Mouse (Mus musculus): ENCODE data around the gene Inpp5f. TPM values are rescaled to one million over a fixed set of nuclear protein-coding genes. Genes with fewer than 3 reads are reported as not detected.

The Inpp5f gene
- polyA plus RNA-seq, 1 experiment, result 14.7 TPM

- WGBS, result 80% methylated on average over 5 of the region's 5 CpGs
- Histone ChIP-seq H3K4me1 (ENCODE audit: control insufficient read depth, insufficient read depth, low read length) (peaks cover 4% of the 10 kb centered on the region; the same call in 1 of the 2 replicates), H3K4me3 (replicated peaks; ENCODE audit: control insufficient read depth, low read depth, low read length) (no peak overlapping the region), H3K27ac (ENCODE audit: control insufficient read depth, insufficient read depth, low read depth, low read length, poor library complexity) (no peak overlapping the region)
- TF ChIP-seq POLR2A (IDR thresholded peaks at IDR 0.05; ENCODE audit: borderline replicate concordance, control insufficient read depth, low read depth, low read length) (no peak), CTCF (IDR thresholded peaks at IDR 0.05; ENCODE audit: control insufficient read depth, insufficient read depth, low read length) (no peak)
Measured at GRCm38 (mm10) chr7:128575211-128575610, 35.9 kb upstream of the Inpp5f start.

- Histone ChIP-seq H3K4me1 (ENCODE audit: control insufficient read depth, insufficient read depth, low read length) (peaks cover 2% of the 10 kb centered on the region; the same call in 1 of the 2 replicates), H3K27ac (ENCODE audit: control insufficient read depth, insufficient read depth, low read depth, low read length, poor library complexity) (no peak overlapping the region), H3K4me3 (replicated peaks; ENCODE audit: control insufficient read depth, low read depth, low read length) (no peak overlapping the region)
- TF ChIP-seq POLR2A (IDR thresholded peaks at IDR 0.05; ENCODE audit: borderline replicate concordance, control insufficient read depth, low read depth, low read length) (no peak), CTCF (IDR thresholded peaks at IDR 0.05; ENCODE audit: control insufficient read depth, insufficient read depth, low read length) (no peak)
- WGBS, result 59% methylated on average over 2 of the region's 2 CpGs
Measured at GRCm38 (mm10) chr7:128575794-128576193, 35.3 kb upstream of the Inpp5f start.

DNA sequence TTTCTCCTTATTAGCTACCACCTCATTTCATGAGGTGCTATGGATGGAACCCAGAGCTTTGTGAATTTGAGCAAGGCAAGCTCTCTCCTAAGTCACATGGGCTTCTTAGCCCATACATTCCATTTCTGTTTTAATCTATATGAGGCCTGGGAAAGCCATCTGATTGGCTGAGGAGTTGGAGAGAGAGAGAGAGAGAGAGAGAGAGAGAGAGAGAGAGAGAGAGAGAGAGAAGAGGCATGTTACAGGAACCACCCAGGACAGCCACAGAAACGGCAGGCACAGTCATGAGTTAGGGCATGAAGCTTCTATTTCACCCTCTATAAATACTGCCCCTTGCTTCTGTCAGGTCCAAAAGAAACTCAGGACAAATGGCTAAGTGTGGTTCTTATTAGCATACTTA is 33.5 kb upstream of the Inpp5f start:
- Histone ChIP-seq H3K27ac (ENCODE audit: control insufficient read depth, insufficient read depth, low read depth, low read length, poor library complexity) (no peak overlapping the region), H3K4me3 (replicated peaks; ENCODE audit: control insufficient read depth, low read depth, low read length) (no peak overlapping the region), H3K4me1 (ENCODE audit: control insufficient read depth, insufficient read depth, low read length) (peaks cover 5% of the 10 kb centered on the region)
- 43% methylated on average over 1 of the region's 1 CpGs for WGBS
- TF ChIP-seq CTCF (IDR thresholded peaks at IDR 0.05; ENCODE audit: control insufficient read depth, insufficient read depth, low read length), result no peak
- TF ChIP-seq POLR2A (IDR thresholded peaks at IDR 0.05; ENCODE audit: borderline replicate concordance, control insufficient read depth, low read depth, low read length), result no peak

DNA sequence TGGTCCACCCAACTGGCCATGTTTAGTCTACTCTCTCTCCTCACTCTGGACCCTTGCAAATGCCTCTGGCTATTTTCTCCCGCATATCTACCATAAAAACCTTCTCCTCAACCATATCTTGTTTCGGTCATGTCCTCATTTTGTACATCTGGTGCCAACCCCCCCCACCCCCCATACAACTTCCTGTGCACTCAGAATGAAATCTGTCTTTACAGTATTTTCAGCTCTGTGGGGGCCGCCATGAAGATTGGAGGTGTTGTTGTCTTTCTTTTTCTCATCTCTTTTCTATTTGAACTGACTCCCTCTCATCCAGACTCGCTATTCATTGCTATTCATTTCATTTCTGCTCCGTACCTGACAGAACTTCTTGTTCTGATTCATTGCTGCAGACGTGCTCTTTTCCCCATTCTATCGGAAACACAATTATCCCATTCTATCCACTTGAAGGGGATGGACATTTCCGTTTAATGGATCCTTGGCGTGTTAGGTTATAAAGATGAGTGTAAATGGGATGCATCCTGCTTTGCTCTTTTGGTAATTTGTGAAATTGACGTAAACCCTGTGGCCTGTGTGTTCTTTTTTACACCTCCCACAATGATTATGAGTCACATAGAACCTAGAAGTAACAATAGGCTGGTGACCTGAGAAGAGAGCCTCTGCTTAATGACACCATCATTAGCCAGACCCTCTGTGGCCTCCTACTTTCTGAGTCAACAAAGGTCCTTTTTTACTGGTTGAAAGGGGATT is 32.8 kb upstream of the Inpp5f start:
- TF ChIP-seq POLR2A (IDR thresholded peaks at IDR 0.05; ENCODE audit: borderline replicate concordance, control insufficient read depth, low read depth, low read length) (no peak), CTCF (IDR thresholded peaks at IDR 0.05; ENCODE audit: control insufficient read depth, insufficient read depth, low read length) (no peak)
- 77% methylated on average over 10 of the region's 10 CpGs for WGBS
- H3K4me1 ChIP-seq (ENCODE audit: control insufficient read depth, insufficient read depth, low read length), result peaks cover 5% of the 10 kb centered on the region
- H3K4me3 ChIP-seq (replicated peaks; ENCODE audit: control insufficient read depth, low read depth, low read length), result no peak overlapping the region
- H3K27ac ChIP-seq (ENCODE audit: control insufficient read depth, insufficient read depth, low read depth, low read length, poor library complexity), result no peak overlapping the region

DNA sequence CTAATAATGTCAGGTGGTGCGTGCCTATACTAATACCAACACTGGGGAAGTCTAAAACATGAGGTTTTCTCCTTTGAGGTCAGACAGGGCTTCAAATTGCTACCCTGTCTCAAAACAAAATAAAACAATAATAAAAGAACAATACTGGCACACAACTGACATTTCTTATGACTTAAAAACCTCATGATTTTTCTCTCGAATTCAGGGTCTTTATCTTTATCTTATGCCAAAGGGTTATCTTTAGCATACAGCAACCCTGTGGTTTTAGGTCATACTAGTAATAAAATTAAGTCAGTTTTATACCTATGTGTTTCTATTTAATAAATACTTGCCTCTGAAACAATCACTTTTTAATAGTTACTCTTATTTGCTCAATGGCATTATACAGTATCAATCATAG is 31.7 kb upstream of the Inpp5f start:
- H3K27ac ChIP-seq (ENCODE audit: control insufficient read depth, insufficient read depth, low read depth, low read length, poor library complexity), result no peak overlapping the region
- H3K4me3 ChIP-seq (replicated peaks; ENCODE audit: control insufficient read depth, low read depth, low read length), result no peak overlapping the region
- WGBS, result 70% methylated on average over 2 of the region's 2 CpGs
- H3K4me1 ChIP-seq (ENCODE audit: control insufficient read depth, insufficient read depth, low read length), result peaks cover 6% of the 10 kb centered on the region
- no peak for TF ChIP-seq POLR2A (IDR thresholded peaks at IDR 0.05; ENCODE audit: borderline replicate concordance, control insufficient read depth, low read depth, low read length)
- no peak for TF ChIP-seq CTCF (IDR thresholded peaks at IDR 0.05; ENCODE audit: control insufficient read depth, insufficient read depth, low read length)

- Histone ChIP-seq H3K27ac (ENCODE audit: control insufficient read depth, insufficient read depth, low read depth, low read length, poor library complexity) (no peak overlapping the region), H3K4me1 (ENCODE audit: control insufficient read depth, insufficient read depth, low read length) (peaks cover 5% of the 10 kb centered on the region)
- 76% methylated on average over 6 of the region's 6 CpGs for WGBS
Measured at GRCm38 (mm10) chr7:128580318-128580717, 30.8 kb upstream of the Inpp5f start.

GRCm38 (mm10) chr7:128581864-128582484 is 29.2 kb upstream of the Inpp5f start:
- TF ChIP-seq POLR2A (IDR thresholded peaks at IDR 0.05; ENCODE audit: borderline replicate concordance, control insufficient read depth, low read depth, low read length), result no peak
- TF ChIP-seq CTCF (IDR thresholded peaks at IDR 0.05; ENCODE audit: control insufficient read depth, insufficient read depth, low read length), result no peak
- peaks cover 5% of the 10 kb centered on the region for H3K4me1 ChIP-seq (ENCODE audit: control insufficient read depth, insufficient read depth, low read length)
- H3K4me3 ChIP-seq (replicated peaks; ENCODE audit: control insufficient read depth, low read depth, low read length), result peak overlapping the region; percentile 17
- 50% methylated on average over 15 of the region's 15 CpGs for WGBS
- H3K27ac ChIP-seq (ENCODE audit: control insufficient read depth, insufficient read depth, low read depth, low read length, poor library complexity), result no peak overlapping the region

More at GRCm38 (mm10) chr7:128580318-128580717, 30.8 kb upstream of the Inpp5f start:
- TF ChIP-seq CTCF (IDR thresholded peaks at IDR 0.05; ENCODE audit: control insufficient read depth, insufficient read depth, low read length) (no peak), POLR2A (IDR thresholded peaks at IDR 0.05; ENCODE audit: borderline replicate concordance, control insufficient read depth, low read depth, low read length) (no peak)
- H3K4me3 ChIP-seq (replicated peaks; ENCODE audit: control insufficient read depth, low read depth, low read length), result no peak overlapping the region

DNA sequence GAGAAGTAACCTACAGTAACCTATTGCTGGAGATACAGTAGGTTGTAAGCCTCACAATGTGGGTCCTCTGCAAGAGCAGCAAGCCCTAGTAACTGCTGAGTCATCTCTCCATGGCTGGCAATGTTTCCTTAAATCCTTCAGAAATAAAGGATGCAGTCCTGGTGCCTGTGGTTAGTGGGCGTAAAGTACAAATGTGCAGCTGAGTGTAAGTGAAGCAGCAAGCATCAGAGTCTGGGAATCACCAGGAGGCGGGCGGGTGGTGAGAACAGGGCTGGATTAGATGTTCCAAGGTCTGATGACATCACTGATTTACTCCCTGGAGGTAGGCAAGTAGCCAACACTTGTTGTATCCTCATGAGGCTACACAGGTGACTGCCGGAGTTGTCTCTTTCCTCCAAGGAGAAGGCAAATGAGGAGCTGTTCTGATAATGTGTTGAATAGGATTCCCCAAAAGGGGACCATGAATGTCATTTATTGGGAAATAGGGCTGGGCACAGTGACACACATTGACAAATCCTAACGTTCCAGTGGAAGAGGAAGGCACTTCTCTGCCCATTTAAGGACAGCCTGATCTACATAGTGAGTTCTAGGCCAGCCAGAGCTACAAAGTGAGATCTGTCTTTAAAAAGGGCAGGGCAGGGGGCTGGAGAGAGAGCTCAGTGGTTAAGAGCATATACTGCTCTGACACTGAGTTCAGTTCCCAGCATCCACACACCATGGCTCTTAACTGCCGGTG is 27.7 kb upstream of the Inpp5f start:
- Histone ChIP-seq H3K4me1 (ENCODE audit: control insufficient read depth, insufficient read depth, low read length) (peaks cover 5% of the 10 kb centered on the region), H3K4me3 (replicated peaks; ENCODE audit: control insufficient read depth, low read depth, low read length) (no peak overlapping the region), H3K27ac (ENCODE audit: control insufficient read depth, insufficient read depth, low read depth, low read length, poor library complexity) (no peak overlapping the region)
- 73% methylated on average over 6 of the region's 6 CpGs for WGBS
- TF ChIP-seq CTCF (IDR thresholded peaks at IDR 0.05; ENCODE audit: control insufficient read depth, insufficient read depth, low read length) (no peak), POLR2A (IDR thresholded peaks at IDR 0.05; ENCODE audit: borderline replicate concordance, control insufficient read depth, low read depth, low read length) (no peak)

Measured in bone marrow, adult 2 months (tissue).